Mouse (Mus musculus): ENCODE measurements around the gene Bag5.

The Bag5 gene

GRCm38 (mm10) chr12:111713004-111713651 lies at the start of gene Bag5, which contains the start of gene Apopt1:
Bag5 (minus strand) TSS chr12:111713257.
Apopt1 (plus strand) TSS chr12:111713261.
- peak; percentile 92 for DNase-seq (ENCODE audit: low spot score)

- DNase-seq (ENCODE audit: low spot score) = no peak
Measured at GRCm38 (mm10) chr12:111760306-111760908, 47.4 kb upstream of the Bag5 start.

- DNase-seq (ENCODE audit: low spot score) = peak; percentile 49
Measured at GRCm38 (mm10) chr12:111759176-111760061, 46.4 kb upstream of the Bag5 start.

- DNase-seq (ENCODE audit: low spot score) = peak; percentile 80
Measured at GRCm38 (mm10) chr12:111758381-111759175, 45.5 kb upstream of the Bag5 start, which contains the start of gene Klc1. Klc1 (plus strand) TSS chr12:111758849.

- peak; percentile 39 for DNase-seq (ENCODE audit: low spot score)
Measured at GRCm38 (mm10) chr12:111757561-111758325, 44.7 kb upstream of the Bag5 start.

GRCm38 (mm10) chr12:111756698-111757082 lies 43.6 kb upstream of the Bag5 start:
- no peak for DNase-seq (ENCODE audit: low spot score)

GRCm38 (mm10) chr12:111756082-111756697 lies 43.1 kb upstream of the Bag5 start:
- no peak for DNase-seq (ENCODE audit: low spot score)

- no peak for DNase-seq (ENCODE audit: low spot score)
Measured at GRCm38 (mm10) chr12:111755231-111755630, 42.2 kb upstream of the Bag5 start.

- DNase-seq (ENCODE audit: low spot score) = no peak
Measured at GRCm38 (mm10) chr12:111754710-111755109, 41.7 kb upstream of the Bag5 start.

- DNase-seq (ENCODE audit: low spot score) = no peak
Measured at GRCm38 (mm10) chr12:111753347-111753746, 40.3 kb upstream of the Bag5 start.

GRCm38 (mm10) chr12:111752491-111752890 lies 39.4 kb upstream of the Bag5 start:
- DNase-seq (ENCODE audit: low spot score) = no peak

GRCm38 (mm10) chr12:111750739-111751138 lies 37.7 kb upstream of the Bag5 start:
- no peak for DNase-seq (ENCODE audit: low spot score)

GRCm38 (mm10) chr12:111747421-111747820 lies 34.4 kb upstream of the Bag5 start:
- DNase-seq (ENCODE audit: low spot score) = no peak

GRCm38 (mm10) chr12:111746091-111746490 lies 33.0 kb upstream of the Bag5 start:
- no peak for DNase-seq (ENCODE audit: low spot score)

- no peak for DNase-seq (ENCODE audit: low spot score)
Measured at GRCm38 (mm10) chr12:111745274-111745673, 32.2 kb upstream of the Bag5 start.

- no peak for DNase-seq (ENCODE audit: low spot score)
Measured at GRCm38 (mm10) chr12:111743981-111744423, 30.9 kb upstream of the Bag5 start.

GRCm38 (mm10) chr12:111743419-111743818 lies 30.4 kb upstream of the Bag5 start:
- no peak for DNase-seq (ENCODE audit: low spot score)

GRCm38 (mm10) chr12:111741338-111741737 lies 28.3 kb upstream of the Bag5 start:
- DNase-seq (ENCODE audit: low spot score) = no peak

- peak; percentile 83 for DNase-seq (ENCODE audit: low spot score)
Measured at GRCm38 (mm10) chr12:111738754-111739153, 25.7 kb upstream of the Bag5 start.

GRCm38 (mm10) chr12:111737370-111737769 lies 24.3 kb upstream of the Bag5 start:
- no peak for DNase-seq (ENCODE audit: low spot score)
